Mouse (Mus musculus) liver, postnatal 0 days (tissue): ENCODE measurements at regions not wholly inside any gene's neighbourhood (a gene's known extent, or its start where the extent isn't known, plus 50 kb on each side); places are given as distances from the start of the nearest gene placed in this dataset.

Source experiments
- ATAC-seq: fragments of 200-750 bp; cut with Nextera tagmentation; 2 replicates; pipeline ENCODE4 v1.8.0; 2017; ENCODE audit warnings: mild to moderate bottlenecking, moderate library complexity
- DNase-seq: peaks from one replicate; pipeline ENCODE4 v3.0.0-alpha.2; 2016
- H3K27ac ChIP-seq: fragments of 300-500 bp; sonication (generic); 2 replicates; pipeline ENCODE4 v1.5.1; 2014; ENCODE audit warnings: antibody characterized with exemption, moderate library complexity, mild to moderate bottlenecking, low read depth
- H3K27me3 ChIP-seq: fragments of 300-500 bp; sonication (generic); 2 replicates; pipeline ENCODE4 v1.6.1; 2014; ENCODE audit warnings: low read length, control low read depth, mixed read lengths; ENCODE audit not compliant: insufficient read depth
- H3K36me3 ChIP-seq: fragments of 300-500 bp; sonication (generic); replicated peaks from 2 replicates; pipeline ENCODE4 v1.6.1; 2014; ENCODE audit warnings: mild to moderate bottlenecking, control low read depth, low read length, moderate library complexity, mixed read lengths; ENCODE audit not compliant: insufficient read depth
- H3K4me1 ChIP-seq: fragments of 300-500 bp; sonication (generic); 2 replicates; pipeline ENCODE4 v1.6.1; 2014; ENCODE audit warnings: antibody characterized with exemption, mild to moderate bottlenecking, control low read depth; ENCODE audit not compliant: insufficient read depth
- H3K4me2 ChIP-seq: fragments of 300-500 bp; sonication (generic); 2 replicates; pipeline ENCODE4 v1.6.1; 2014; ENCODE audit warnings: low read depth, mild to moderate bottlenecking, low read length, moderate library complexity, mixed read lengths
- H3K4me3 ChIP-seq: fragments of 300-500 bp; sonication (generic); 2 replicates; pipeline ENCODE4 v1.5.1; 2014; ENCODE audit warnings: low read depth, low read length
- H3K9ac ChIP-seq: fragments of 300-500 bp; sonication (generic); replicated peaks from 2 replicates; pipeline ENCODE4 v1.6.1; 2014; ENCODE audit warnings: mild to moderate bottlenecking, moderate library complexity
- H3K9me3 ChIP-seq: fragments of 300-500 bp; sonication (generic); 2 replicates; pipeline ENCODE4 v1.6.1; 2016; ENCODE audit warnings: mild to moderate bottlenecking, control low read depth, low read length, mixed read lengths
- CTCF ChIP-seq: sonication (generic); IDR thresholded peaks from 2 replicates; pipeline ENCODE4 v1.5.1; 2016; ENCODE audit warnings: antibody characterized with exemption, low read depth
- EP300 ChIP-seq: IDR thresholded peaks from 2 replicates; pipeline ENCODE4 v1.6.1; 2016; ENCODE audit warnings: antibody characterized with exemption, low read depth, mild to moderate bottlenecking
- WGBS: fragments of 180-500 bp; shearing (Covaris S2); extraction: QIAGEN DNeasy Blood & Tissue Kit; methylation state at CpG from one replicate; pipeline ENCODE4 v1.1.7; 2014; ENCODE audit not compliant: insufficient replicate concordance; 5-methylcytosine and 5-hydroxymethylcytosine counted together

DNA sequence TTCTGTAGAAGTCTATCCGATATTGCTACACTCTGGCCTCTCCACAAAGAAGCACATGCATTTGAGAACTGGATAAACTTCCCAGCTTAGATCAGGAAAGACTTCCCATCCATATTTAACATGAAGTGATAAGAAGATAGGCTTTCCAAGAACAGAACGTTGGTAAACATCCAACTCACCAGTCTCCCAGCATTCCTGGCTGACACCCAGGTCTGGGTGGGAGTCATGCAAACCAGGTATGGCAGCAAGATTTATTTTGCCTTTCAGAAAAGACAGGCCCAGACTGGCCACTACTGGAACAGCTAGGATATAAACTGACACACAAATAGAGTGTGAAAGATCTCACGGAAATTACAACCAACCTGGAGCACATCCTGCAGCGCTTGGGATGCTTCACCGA lies 459.6 kb downstream of the Psat1 start:
- H3K27ac ChIP-seq = no peak overlapping the region
- no peaks in the 10 kb centered on the region for H3K27me3 ChIP-seq
- ATAC-seq = no peak
- H3K9me3 ChIP-seq = no peaks in the 10 kb centered on the region
- TF ChIP-seq EP300 (no peak), CTCF (no peak)
- no peak overlapping the region for H3K9ac ChIP-seq
- no peak overlapping the region for H3K4me3 ChIP-seq
- H3K36me3 ChIP-seq = no peaks in the 10 kb centered on the region
- no peak for DNase-seq
- no peak overlapping the region for H3K4me2 ChIP-seq
- WGBS = 75% methylated on average over 5 of the region's 5 CpGs
- no peaks in the 10 kb centered on the region for H3K4me1 ChIP-seq

DNA sequence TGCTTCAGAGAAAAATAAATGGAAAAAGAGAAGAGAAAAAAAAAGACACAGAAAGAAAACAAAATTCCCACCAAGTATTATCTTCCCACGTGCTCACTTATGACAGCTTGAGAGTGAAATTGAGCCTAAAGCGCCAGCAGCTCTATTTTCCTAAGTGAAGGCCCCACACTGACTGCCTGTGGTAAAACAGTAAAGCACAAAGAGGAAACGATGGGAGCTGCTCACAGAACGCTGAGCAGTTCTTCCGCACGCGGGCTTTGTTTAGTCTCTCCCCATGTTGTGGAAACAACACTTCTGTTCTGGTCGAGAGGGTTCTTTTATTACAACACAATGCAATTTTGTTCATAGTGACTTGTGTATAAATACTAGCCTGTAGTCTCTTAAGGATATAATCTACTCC lies 465.5 kb downstream of the Psat1 start:
- Histone ChIP-seq H3K4me1 (no peaks in the 10 kb centered on the region), H3K27ac (no peak overlapping the region), H3K4me2 (no peak overlapping the region), H3K27me3 (no peaks in the 10 kb centered on the region), H3K4me3 (no peak overlapping the region), H3K36me3 (no peaks in the 10 kb centered on the region), H3K9ac (no peak overlapping the region), H3K9me3 (no peaks in the 10 kb centered on the region)
- 27% methylated on average over 8 of the region's 8 CpGs for WGBS
- ATAC-seq (no peak), DNase-seq (no peak)
- no peak for TF ChIP-seq EP300
- TF ChIP-seq CTCF = no peak

DNA sequence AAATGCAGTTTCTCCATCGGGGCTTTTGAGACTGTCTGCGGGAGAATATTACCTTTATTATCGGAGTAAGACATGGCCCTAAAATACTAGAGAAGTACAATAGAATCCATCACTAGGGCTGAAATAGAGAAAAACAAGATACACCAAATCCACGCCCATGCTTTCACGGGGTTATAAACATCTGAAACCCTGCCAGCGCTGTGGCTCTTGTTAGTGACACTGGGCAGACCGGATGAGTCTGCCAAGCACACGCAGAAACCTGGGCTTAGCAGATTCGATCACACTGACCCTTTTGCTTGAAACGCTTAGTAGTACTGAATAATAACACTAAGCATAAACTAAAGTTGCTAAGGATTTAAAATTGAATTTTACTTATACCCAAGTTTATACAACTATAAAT lies 477.6 kb downstream of the Psat1 start:
- Histone ChIP-seq H3K9ac (no peak overlapping the region), H3K4me1 (no peaks in the 10 kb centered on the region), H3K9me3 (no peaks in the 10 kb centered on the region), H3K27me3 (no peaks in the 10 kb centered on the region), H3K36me3 (no peaks in the 10 kb centered on the region), H3K4me2 (no peak overlapping the region), H3K4me3 (no peak overlapping the region), H3K27ac (no peak overlapping the region)
- DNase-seq (no peak), ATAC-seq (no peak)
- 87% methylated on average over 10 of the region's 10 CpGs for WGBS
- TF ChIP-seq EP300 (no peak), CTCF (no peak)

DNA sequence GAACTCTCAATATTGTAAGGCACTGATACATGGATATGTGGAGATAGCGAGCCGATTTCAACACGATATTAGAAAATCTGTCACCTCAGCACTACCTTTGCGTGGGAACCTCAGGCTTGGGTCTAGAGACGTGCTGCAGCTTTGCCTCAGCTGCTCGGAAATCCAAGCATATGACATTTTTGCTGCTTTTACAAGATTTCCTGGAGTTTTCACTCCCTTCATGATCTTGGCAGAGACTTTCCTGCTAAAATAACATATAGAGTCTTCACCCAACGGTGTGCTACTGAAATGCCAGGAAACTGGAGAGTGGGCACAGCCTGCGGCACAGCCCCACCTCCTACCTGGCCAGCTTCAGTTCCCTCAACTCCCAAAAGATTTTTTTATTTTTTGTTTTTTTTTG lies 480.4 kb downstream of the Psat1 start:
- Histone ChIP-seq H3K27ac (no peak overlapping the region), H3K9me3 (no peaks in the 10 kb centered on the region), H3K4me3 (no peak overlapping the region), H3K4me1 (no peaks in the 10 kb centered on the region), H3K27me3 (no peaks in the 10 kb centered on the region), H3K36me3 (no peaks in the 10 kb centered on the region), H3K9ac (no peak overlapping the region), H3K4me2 (no peak overlapping the region)
- DNase-seq (no peak), ATAC-seq (no peak)
- 85% methylated on average over 8 of the region's 8 CpGs for WGBS
- TF ChIP-seq CTCF (no peak), EP300 (no peak)

DNA sequence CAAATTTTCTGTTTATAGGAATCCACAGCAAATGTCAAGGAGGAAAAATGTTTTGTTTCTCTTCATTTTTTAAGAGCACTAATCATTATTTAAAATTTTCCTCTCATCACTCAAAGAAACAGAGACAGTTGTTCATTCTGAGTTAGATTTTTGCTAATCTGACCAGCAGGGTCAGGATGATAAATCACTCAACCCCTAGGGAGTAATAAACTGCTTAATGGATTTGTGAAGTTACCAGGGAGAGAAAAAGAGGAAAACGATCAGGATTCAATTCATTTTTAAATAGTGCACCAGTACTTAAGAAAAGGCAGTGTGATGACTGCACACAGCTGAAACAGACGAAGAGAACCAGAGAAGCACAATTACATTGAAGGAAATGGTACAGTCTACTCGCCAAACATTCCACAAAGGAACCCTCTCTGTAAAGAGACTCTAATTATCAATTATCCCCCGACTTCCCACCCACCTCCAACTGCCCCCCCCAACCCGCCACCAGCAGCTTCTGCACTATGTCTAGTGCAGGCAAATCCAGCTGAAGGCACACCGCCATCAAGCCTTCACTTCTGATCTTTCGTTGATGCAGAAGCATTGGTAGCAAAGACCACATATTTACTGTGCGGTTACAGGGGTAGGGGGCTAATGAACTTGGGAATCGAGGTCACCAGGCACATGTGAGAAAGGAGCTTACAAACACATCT lies 481.9 kb downstream of the Psat1 start:
- WGBS = 60% methylated on average over 9 of the region's 9 CpGs
- Histone ChIP-seq H3K9me3 (no peaks in the 10 kb centered on the region), H3K4me2 (no peak overlapping the region), H3K27me3 (no peaks in the 10 kb centered on the region), H3K4me1 (no peaks in the 10 kb centered on the region), H3K27ac (no peak overlapping the region), H3K4me3 (no peak overlapping the region), H3K9ac (no peak overlapping the region), H3K36me3 (no peaks in the 10 kb centered on the region)
- TF ChIP-seq CTCF = no peak
- TF ChIP-seq EP300 = no peak
- DNase-seq (no peak), ATAC-seq (no peak)

DNA sequence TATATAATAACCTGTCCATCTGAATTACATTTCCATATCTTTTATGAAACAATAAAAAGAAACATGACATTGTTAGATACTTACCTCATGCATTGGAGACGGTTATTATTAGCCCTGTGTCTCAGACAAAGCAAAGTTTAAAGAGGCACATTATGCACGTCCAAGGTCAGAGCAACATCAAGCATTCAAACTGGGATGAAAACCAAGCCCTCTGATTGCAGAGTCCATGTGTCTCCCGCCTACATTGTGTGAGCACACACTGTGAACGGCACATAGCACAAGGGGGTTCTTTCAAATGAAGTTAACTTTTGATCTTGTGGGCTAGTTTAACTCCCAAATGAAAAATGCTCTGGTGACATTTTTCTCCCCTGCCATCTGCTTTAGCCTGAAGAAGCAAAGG lies 489.3 kb downstream of the Psat1 start:
- H3K4me2 ChIP-seq = no peak overlapping the region
- no peaks in the 10 kb centered on the region for H3K36me3 ChIP-seq
- H3K9ac ChIP-seq = no peak overlapping the region
- ATAC-seq = no peak
- H3K27me3 ChIP-seq = no peaks in the 10 kb centered on the region
- TF ChIP-seq EP300 = no peak
- no peak for TF ChIP-seq CTCF
- H3K4me3 ChIP-seq = no peak overlapping the region
- no peak overlapping the region for H3K27ac ChIP-seq
- no peaks in the 10 kb centered on the region for H3K9me3 ChIP-seq
- no peak for DNase-seq
- WGBS = 58% methylated on average over 4 of the region's 4 CpGs
- no peaks in the 10 kb centered on the region for H3K4me1 ChIP-seq
